Comparison of ENCODE assay signal across 19 mouse cellular contexts in the genomic region with DNA sequence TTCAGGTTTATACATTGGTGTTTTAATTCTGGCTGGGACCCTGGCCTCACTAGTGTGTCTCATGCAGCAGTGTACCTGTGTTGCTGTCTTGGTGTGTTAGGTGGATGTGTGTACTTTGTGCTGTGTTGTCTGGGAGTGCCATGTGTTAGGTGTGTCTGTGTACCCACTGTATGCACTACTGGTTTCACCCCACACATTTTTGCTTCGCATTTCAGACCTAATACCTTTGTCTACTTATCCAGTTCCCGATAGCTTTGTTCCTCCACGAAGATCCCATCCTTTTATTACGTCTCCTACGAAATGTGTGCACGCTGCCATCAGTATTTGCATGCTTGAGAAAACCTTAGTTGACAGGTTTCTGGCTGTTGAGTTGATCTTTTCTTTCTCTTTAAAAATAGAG.
"Had no signal": no experiment of that assay in that cellular context is flagged by ENCODE, and none has a peak within 500 bp of the region (broad histone marks: within the 10 kb centered on the region; RNA-seq: fewer than 3 reads in every experiment).

No protein-coding gene starts in this region.

- H3K27ac ChIP-seq: liver, embryonic 13.5 days; liver, embryonic 15.5 days; lung, embryonic 15.5 days; macrophage; midbrain, embryonic 13.5 days; neural tube, embryonic 12.5 days; stomach, embryonic 15.5 days; stomach, postnatal 0 days had no signal

- DNase-seq: liver, embryonic 13.5 days; liver, postnatal 0 days; lung, adult 2 months; lung, postnatal 14 days; lung, postnatal 36 days; right cerebral cortex, postnatal 14 days; thymus, adult 2 months; thymus, postnatal 25 days; thymus, postnatal 4 days had no signal

- H3K4me2 ChIP-seq: liver, embryonic 13.5 days; liver, embryonic 15.5 days; lung, embryonic 15.5 days; midbrain, embryonic 13.5 days; neural tube, embryonic 12.5 days; stomach, embryonic 15.5 days had no signal

- H3K4me1 ChIP-seq: neural tube, embryonic 12.5 days; stomach, embryonic 15.5 days had no signal

- ATAC-seq: liver, postnatal 0 days; lung, postnatal 0 days; midbrain, embryonic 13.5 days; midbrain, embryonic 16.5 days had no signal

- H3K27me3 ChIP-seq: liver, embryonic 13.5 days; liver, embryonic 15.5 days; lung, embryonic 15.5 days; megakaryocyte, embryonic 14.5 days; midbrain, embryonic 13.5 days; neural tube, embryonic 12.5 days; stomach, embryonic 15.5 days had no signal

- H3K9ac ChIP-seq: liver, embryonic 13.5 days; liver, embryonic 15.5 days; liver, postnatal 0 days; lung, embryonic 15.5 days; midbrain, embryonic 13.5 days; neural tube, embryonic 12.5 days; stomach, embryonic 15.5 days had no signal

- H3K4me3 ChIP-seq: liver, embryonic 13.5 days; liver, embryonic 15.5 days; lung, embryonic 15.5 days; megakaryocyte, embryonic 14.5 days; midbrain, embryonic 13.5 days; neural tube, embryonic 12.5 days; stomach, embryonic 15.5 days had no signal

- H3K9me3 ChIP-seq: liver, embryonic 13.5 days; liver, embryonic 15.5 days; lung, embryonic 15.5 days; megakaryocyte, embryonic 14.5 days; midbrain, embryonic 13.5 days; neural tube, embryonic 12.5 days; stomach, embryonic 15.5 days had no signal
